Mouse (Mus musculus) kidney, postnatal 0 days (tissue): Measurements from ENCODE around the gene Cadm1. TPM values are rescaled to one million over a fixed set of nuclear protein-coding genes. Genes with fewer than 3 reads are reported as not detected.

Source experiments
- ATAC-seq: fragments of 200-750 bp; cut with Nextera tagmentation; replicated peaks from 2 replicates; pipeline ENCODE4 v1.8.0; 2017; ENCODE audit warnings: low read depth, moderate number of reproducible peaks, moderate TSS enrichment, moderate library complexity; ENCODE audit not compliant: low FRiP score
- DNase-seq: peaks from one replicate; pipeline ENCODE4 v3.0.0-alpha.2; 2016; ENCODE audit warnings: low spot score
- H3K27ac ChIP-seq: fragments of 300-500 bp; sonication (generic); 2 replicates; pipeline ENCODE4 v1.5.1; 2014; ENCODE audit warnings: mild to moderate bottlenecking
- H3K27me3 ChIP-seq: fragments of 300-500 bp; sonication (generic); 2 replicates; pipeline ENCODE4 v1.6.1; 2014; ENCODE audit warnings: low read length, mixed read lengths; ENCODE audit not compliant: insufficient read depth
- H3K36me3 ChIP-seq: fragments of 300-500 bp; sonication (generic); 2 replicates; pipeline ENCODE4 v1.6.1; 2014; ENCODE audit warnings: low read length, mixed read lengths; ENCODE audit not compliant: insufficient read depth
- H3K4me1 ChIP-seq: fragments of 300-500 bp; sonication (generic); replicated peaks from 2 replicates; pipeline ENCODE4 v1.6.1; 2014; ENCODE audit warnings: antibody characterized with exemption, low read length, mixed read lengths; ENCODE audit not compliant: insufficient read depth
- H3K4me2 ChIP-seq: fragments of 300-500 bp; sonication (generic); 2 replicates; pipeline ENCODE4 v1.6.1; 2014; ENCODE audit warnings: mild to moderate bottlenecking, low read length, moderate library complexity, mixed read lengths
- H3K4me3 ChIP-seq: fragments of 300-500 bp; sonication (generic); replicated peaks from 2 replicates; pipeline ENCODE4 v1.5.1; 2014; ENCODE audit warnings: low read depth, low read length
- H3K9ac ChIP-seq: fragments of 300-500 bp; sonication (generic); 2 replicates; pipeline ENCODE4 v1.6.1; 2014; ENCODE audit warnings: low read depth, low read length
- H3K9me3 ChIP-seq: fragments of 300-500 bp; sonication (generic); replicated peaks from 2 replicates; pipeline ENCODE4 v1.6.1; 2016; ENCODE audit warnings: low read length, inconsistent platforms, mixed read lengths
- CTCF ChIP-seq: IDR thresholded peaks from 2 replicates; pipeline ENCODE4 v1.5.1; 2016; ENCODE audit warnings: antibody characterized with exemption, low read depth, mild to moderate bottlenecking, moderate library complexity
- WGBS: fragments of 180-500 bp; shearing (Covaris S2); extraction: QIAGEN DNeasy Blood & Tissue Kit; methylation state at CpG from one replicate; pipeline ENCODE4 v1.1.7; 2014; 5-methylcytosine and 5-hydroxymethylcytosine counted together
- polyA plus RNA-seq: library from polyadenylated mRNA; unstranded; fragments of >200 nt; fragmentation: Nextera tagmentation; extraction: Ambion mirVana; gene quantifications from 2 replicates; pipeline ENCODE4 v1.2.1, GENCODE M21; 2015

The Cadm1 gene
- polyA plus RNA-seq, 1 experiment from 2014 or later: 44.5 TPM

- Histone ChIP-seq H3K4me2 (no peak overlapping the region), H3K4me3 (no peak overlapping the region), H3K4me1 (no peaks in the 10 kb centered on the region), H3K27me3 (no peaks in the 10 kb centered on the region), H3K9me3 (no peaks in the 10 kb centered on the region), H3K9ac (no peak overlapping the region), H3K36me3 (no peaks in the 10 kb centered on the region), H3K27ac (no peak overlapping the region)
- 64% methylated on average over 3 of the region's 3 CpGs for WGBS
- no peak for TF ChIP-seq CTCF
- ATAC-seq (no peak), DNase-seq (no peak)
These were observed 197.6 kb downstream of the Cadm1 start for GRCm38 (mm10) chr9:47727611-47728010.

- DNase-seq: no peak
These were observed 198.9 kb downstream of the Cadm1 start for GRCm38 (mm10) chr9:47728852-47729251.

GRCm38 (mm10) chr9:47730247-47730646 is 200.3 kb downstream of the Cadm1 start:
- WGBS: 90% methylated on average over 6 of the region's 6 CpGs
- no peak for DNase-seq
- Histone ChIP-seq H3K4me2 (no peak overlapping the region), H3K9me3 (no peaks in the 10 kb centered on the region), H3K4me1 (no peaks in the 10 kb centered on the region), H3K4me3 (no peak overlapping the region), H3K27me3 (no peaks in the 10 kb centered on the region), H3K27ac (no peak overlapping the region), H3K9ac (no peak overlapping the region), H3K36me3 (no peaks in the 10 kb centered on the region)
- no peak for TF ChIP-seq CTCF
- ATAC-seq: no peak

More at GRCm38 (mm10) chr9:47728852-47729251, 198.9 kb downstream of the Cadm1 start:
- 41% methylated on average over 5 of the region's 5 CpGs for WGBS
- Histone ChIP-seq H3K4me1 (no peaks in the 10 kb centered on the region), H3K36me3 (no peaks in the 10 kb centered on the region), H3K9me3 (no peaks in the 10 kb centered on the region), H3K27me3 (no peaks in the 10 kb centered on the region), H3K9ac (no peak overlapping the region), H3K27ac (no peak overlapping the region), H3K4me3 (no peak overlapping the region), H3K4me2 (no peak overlapping the region)
- no peak for ATAC-seq
- no peak for TF ChIP-seq CTCF

- no peak overlapping the region for H3K9ac ChIP-seq
- H3K4me1 ChIP-seq: no peaks in the 10 kb centered on the region
- no peak for TF ChIP-seq CTCF
- no peaks in the 10 kb centered on the region for H3K9me3 ChIP-seq
- H3K36me3 ChIP-seq: no peaks in the 10 kb centered on the region
- no peak overlapping the region for H3K4me3 ChIP-seq
- H3K27ac ChIP-seq: no peak overlapping the region
- ATAC-seq (no peak), DNase-seq (no peak)
- no peaks in the 10 kb centered on the region for H3K27me3 ChIP-seq
- 75% methylated on average over 13 of the region's 13 CpGs for WGBS
- H3K4me2 ChIP-seq: no peak overlapping the region
These were observed 203.9 kb downstream of the Cadm1 start for GRCm38 (mm10) chr9:47733780-47734451.

GRCm38 (mm10) chr9:47734905-47735304 is 204.9 kb downstream of the Cadm1 start:
- Histone ChIP-seq H3K9me3 (no peaks in the 10 kb centered on the region), H3K27ac (no peak overlapping the region), H3K36me3 (no peaks in the 10 kb centered on the region), H3K4me3 (no peak overlapping the region), H3K9ac (no peak overlapping the region), H3K4me2 (no peak overlapping the region), H3K4me1 (no peaks in the 10 kb centered on the region), H3K27me3 (no peaks in the 10 kb centered on the region)
- no peak for TF ChIP-seq CTCF
- ATAC-seq (no peak), DNase-seq (no peak)
- WGBS: 89% methylated on average over 5 of the region's 5 CpGs

GRCm38 (mm10) chr9:47738799-47739198 is 208.8 kb downstream of the Cadm1 start:
- H3K4me3 ChIP-seq: no peak overlapping the region
- no peaks in the 10 kb centered on the region for H3K36me3 ChIP-seq
- ATAC-seq (no peak), DNase-seq (no peak)
- no peak overlapping the region for H3K4me2 ChIP-seq
- H3K9ac ChIP-seq: no peak overlapping the region
- H3K4me1 ChIP-seq: no peaks in the 10 kb centered on the region
- no peaks in the 10 kb centered on the region for H3K9me3 ChIP-seq
- no peaks in the 10 kb centered on the region for H3K27me3 ChIP-seq
- TF ChIP-seq CTCF: no peak
- H3K27ac ChIP-seq: no peak overlapping the region
- 62% methylated on average over 4 of the region's 4 CpGs for WGBS

- Histone ChIP-seq H3K4me2 (no peak overlapping the region), H3K27me3 (no peaks in the 10 kb centered on the region), H3K27ac (no peak overlapping the region), H3K36me3 (no peaks in the 10 kb centered on the region), H3K4me3 (no peak overlapping the region), H3K4me1 (no peaks in the 10 kb centered on the region), H3K9me3 (no peaks in the 10 kb centered on the region), H3K9ac (no peak overlapping the region)
- no peak for TF ChIP-seq CTCF
- ATAC-seq: no peak
- DNase-seq: no peak
- WGBS: 27% methylated on average over 7 of the region's 7 CpGs
These were observed 209.3 kb downstream of the Cadm1 start for GRCm38 (mm10) chr9:47739276-47739675.
